Mouse (Mus musculus): ENCODE data around the gene Zdhhc23.

Zdhhc23 gene

DNA sequence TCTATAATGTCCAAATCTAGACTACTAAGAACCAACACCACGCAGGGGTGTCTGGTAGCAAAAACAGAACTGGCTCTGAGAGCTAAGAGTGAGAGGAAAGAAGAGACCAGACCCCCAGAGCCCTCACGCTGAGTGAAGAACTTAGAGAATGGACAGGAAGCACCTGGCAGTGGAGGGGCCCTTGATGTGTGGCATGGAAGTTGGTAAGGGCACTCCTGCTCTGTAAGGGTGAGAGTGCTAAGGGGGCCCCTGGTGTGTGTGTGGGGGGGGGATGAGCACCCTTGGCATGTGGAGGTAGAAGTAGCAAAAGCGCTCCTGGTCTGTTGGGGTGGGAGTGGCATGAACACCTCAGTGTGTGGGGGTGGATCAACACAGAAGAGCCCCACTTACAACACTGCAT is 9.2 kb downstream of the Zdhhc23 start:
- DNase-seq (ENCODE audit: low read depth in 1 of 2, low spot score in 2 of 2) = no peak

- DNase-seq (ENCODE audit: low read depth in 1 of 2, low spot score in 2 of 2) = no peak
These were observed 13.7 kb downstream of the Zdhhc23 start for GRCm38 (mm10) chr16:43965781-43966389.

GRCm38 (mm10) chr16:43963780-43964179 is 15.8 kb downstream of the Zdhhc23 start:
- no peak for DNase-seq (ENCODE audit: low read depth in 1 of 2, low spot score in 2 of 2)

GRCm38 (mm10) chr16:43963291-43963690 is 16.3 kb downstream of the Zdhhc23 start:
- no peak for DNase-seq (ENCODE audit: low read depth in 1 of 2, low spot score in 2 of 2)

- no peak for DNase-seq (ENCODE audit: low read depth in 1 of 2, low spot score in 2 of 2)
These were observed 21.6 kb downstream of the Zdhhc23 start for GRCm38 (mm10) chr16:43958038-43958437.

- no peak for DNase-seq (ENCODE audit: low read depth in 1 of 2, low spot score in 2 of 2)
These were observed 24.7 kb downstream of the Zdhhc23 start for GRCm38 (mm10) chr16:43954913-43955312.

- peak; percentile 56 to 69 for DNase-seq (ENCODE audit: low read depth in 1 of 2, low spot score in 2 of 2)
These were observed 28.0 kb downstream of the Zdhhc23 start for GRCm38 (mm10) chr16:43951591-43951990.

DNA sequence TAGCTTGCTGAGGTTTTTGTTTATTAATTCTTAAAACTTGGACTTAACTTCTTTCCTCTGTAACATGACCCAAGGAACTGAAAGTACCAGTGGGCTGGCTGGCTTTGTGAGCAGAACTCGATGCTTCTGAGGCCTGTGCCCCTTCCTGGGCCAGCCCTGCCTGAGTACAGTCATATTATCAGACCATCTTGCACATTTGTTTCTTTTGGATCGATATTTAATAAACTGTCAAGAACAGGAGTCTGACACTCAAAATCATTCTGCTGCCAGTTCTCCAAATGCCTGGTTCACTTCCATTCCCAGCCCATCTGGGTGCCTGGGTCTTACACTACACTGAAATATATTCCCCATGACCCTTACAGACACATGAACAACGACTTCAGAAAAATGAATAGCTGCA is 33.7 kb downstream of the Zdhhc23 start:
- no peak for DNase-seq (ENCODE audit: low read depth in 1 of 2, low spot score in 2 of 2)

GRCm38 (mm10) chr16:43945351-43945750 is 34.2 kb downstream of the Zdhhc23 start:
- no peak for DNase-seq (ENCODE audit: low read depth in 1 of 2, low spot score in 2 of 2)

DNA sequence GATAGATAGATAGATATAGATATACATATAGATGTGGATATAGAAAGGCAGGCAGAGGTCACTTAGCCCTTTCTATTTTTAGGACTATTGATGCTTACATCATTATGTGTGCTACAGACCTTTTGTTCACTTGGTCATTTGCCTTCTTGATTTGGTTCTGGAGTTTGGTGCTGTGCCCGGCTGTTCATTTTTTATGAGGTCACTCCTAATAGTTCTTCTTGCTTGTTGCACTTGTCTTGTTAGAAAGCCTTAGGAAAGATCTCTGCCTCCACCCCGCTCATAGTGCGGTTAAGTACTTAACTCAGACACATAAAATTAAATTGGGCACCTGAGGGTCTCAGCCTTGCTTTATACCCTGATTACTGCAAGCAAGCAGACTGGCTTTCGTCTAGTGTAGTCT is 38.7 kb downstream of the Zdhhc23 start:
- DNase-seq (ENCODE audit: low read depth in 1 of 2, low spot score in 2 of 2) = no peak

DNA sequence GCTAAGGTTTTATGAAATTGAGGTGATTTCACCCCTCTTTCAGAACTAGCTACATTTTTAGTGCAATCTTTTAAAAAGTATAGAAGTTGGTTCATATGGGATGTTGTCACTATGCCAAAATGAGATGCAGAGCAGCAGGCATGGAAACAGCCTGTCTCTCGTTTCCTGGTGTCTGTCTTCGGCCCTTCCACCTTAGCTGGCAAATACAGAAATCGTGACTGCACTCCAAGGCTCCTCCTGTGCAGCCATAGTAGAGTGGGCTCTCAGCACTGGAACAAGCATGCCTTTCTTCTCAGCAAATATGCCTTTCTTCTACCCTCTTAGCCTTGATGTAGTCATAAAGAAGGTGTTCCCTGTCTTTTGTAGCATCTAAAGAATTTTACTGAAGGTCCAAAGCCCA is 43.7 kb downstream of the Zdhhc23 start:
- DNase-seq (ENCODE audit: low read depth in 1 of 2, low spot score in 2 of 2) = no peak

DNA sequence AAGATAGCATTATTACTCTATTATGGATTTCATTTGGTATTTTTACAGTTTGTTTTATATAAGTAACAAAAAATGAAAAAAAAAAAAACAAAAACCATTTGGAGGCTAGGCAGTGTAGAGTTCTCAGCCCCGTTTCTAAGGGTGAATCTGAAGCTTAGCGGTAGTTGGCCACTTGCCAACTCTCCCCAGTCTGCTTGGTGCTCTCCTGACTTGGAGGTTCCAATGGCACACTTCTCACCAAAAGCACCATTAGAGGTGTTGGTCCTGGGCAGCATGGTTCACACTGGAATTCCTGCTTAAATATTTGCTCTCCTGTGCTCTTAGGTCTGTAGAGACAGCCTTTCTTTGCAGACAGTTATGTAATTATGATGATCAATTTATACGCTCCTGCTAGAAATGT is 44.2 kb downstream of the Zdhhc23 start:
- DNase-seq (ENCODE audit: low read depth in 1 of 2, low spot score in 2 of 2) = no peak

GRCm38 (mm10) chr16:43934856-43935255 is 44.7 kb downstream of the Zdhhc23 start:
- no peak for DNase-seq (ENCODE audit: low read depth in 1 of 2, low spot score in 2 of 2)

GRCm38 (mm10) chr16:43933041-43933440 is 46.5 kb downstream of the Zdhhc23 start:
- no peak for DNase-seq (ENCODE audit: low read depth in 1 of 2, low spot score in 2 of 2)

GRCm38 (mm10) chr16:43932319-43932718 is 47.3 kb downstream of the Zdhhc23 start:
- DNase-seq (ENCODE audit: low read depth in 1 of 2, low spot score in 2 of 2) = no peak

- DNase-seq (ENCODE audit: low read depth in 1 of 2, low spot score in 2 of 2) = no peak
These were observed 48.1 kb downstream of the Zdhhc23 start for GRCm38 (mm10) chr16:43931502-43931901.

GRCm38 (mm10) chr16:43930577-43930976 is 49.0 kb downstream of the Zdhhc23 start:
- DNase-seq (ENCODE audit: low read depth in 1 of 2, low spot score in 2 of 2) = no peak

GRCm38 (mm10) chr16:43926341-43926859 is 53.2 kb downstream of the Zdhhc23 start, which contains the start of gene Qtrt2:
Gene Qtrt2 (minus strand): TSS chr16:43926809.
- no peak for DNase-seq (ENCODE audit: low read depth in 1 of 2, low spot score in 2 of 2)

- DNase-seq (ENCODE audit: low read depth in 1 of 2, low spot score in 2 of 2) = no peak
These were observed 53.7 kb downstream of the Zdhhc23 start for GRCm38 (mm10) chr16:43925846-43926245.

- DNase-seq (ENCODE audit: low read depth in 1 of 2, low spot score in 2 of 2) = no peak
These were observed 54.5 kb downstream of the Zdhhc23 start for GRCm38 (mm10) chr16:43925001-43925558.

- DNase-seq (ENCODE audit: low read depth in 1 of 2, low spot score in 2 of 2) = no peak
These were observed 57.0 kb downstream of the Zdhhc23 start for GRCm38 (mm10) chr16:43922630-43923029.

DNA sequence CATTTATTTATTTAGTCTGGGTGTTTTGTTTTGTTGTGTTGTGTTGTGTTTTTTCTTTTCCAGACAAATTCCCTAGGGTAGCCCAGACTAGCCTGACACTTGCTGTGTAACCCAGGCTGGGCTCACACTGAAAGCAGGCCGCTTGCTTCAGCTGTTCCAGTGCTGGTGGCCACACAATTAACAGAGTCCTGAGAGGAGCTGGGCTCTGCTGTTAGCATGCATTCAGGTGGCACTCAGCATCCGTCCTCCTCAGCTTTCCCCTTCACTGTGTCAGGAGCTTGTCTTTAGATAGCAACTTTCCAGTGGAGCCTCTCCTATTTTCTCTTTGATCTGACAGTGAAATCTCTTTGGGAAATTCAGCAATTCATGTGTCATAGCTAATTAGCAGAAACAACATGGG is 57.6 kb downstream of the Zdhhc23 start:
- no peak for DNase-seq (ENCODE audit: low read depth in 1 of 2, low spot score in 2 of 2)

DNA sequence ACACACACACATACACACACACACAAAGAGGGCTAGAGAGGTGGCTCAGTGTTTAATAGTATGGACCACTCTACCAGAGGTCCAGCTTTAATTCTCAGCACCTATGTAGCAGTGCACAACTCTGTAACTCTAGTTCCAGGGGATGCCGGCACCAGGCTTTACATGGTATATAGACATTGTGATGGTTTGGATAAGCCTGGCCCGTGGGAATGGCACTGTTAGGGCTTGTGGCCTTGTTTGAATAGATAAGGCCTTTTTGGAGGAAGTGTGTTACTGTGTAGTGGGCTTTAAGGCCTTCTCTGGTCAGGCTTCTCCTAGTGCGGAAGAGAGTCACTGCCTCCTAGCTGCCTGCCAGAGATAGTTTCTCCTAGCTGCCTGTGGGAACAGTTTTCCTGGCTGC is 60.7 kb downstream of the Zdhhc23 start:
- no peak for DNase-seq (ENCODE audit: low read depth in 1 of 2, low spot score in 2 of 2)

Data from monocyte, adult 2 months (primary cell).